Mouse (Mus musculus) liver, embryonic 11.5 days (tissue): ENCODE measurements at regions not wholly inside any gene's neighbourhood (a gene's known extent, or its start where the extent isn't known, plus 50 kb on each side); places are given as distances from the start of the nearest gene placed in this dataset.

Experiments used
- ATAC-seq: fragments of 200-750 bp; cut with Nextera tagmentation; replicated peaks from 2 replicates; pipeline ENCODE4 v1.8.0; 2017; ENCODE audit warnings: moderate number of reproducible peaks, mild to moderate bottlenecking, moderate TSS enrichment, moderate library complexity; ENCODE audit not compliant: low FRiP score
- DNase-seq: peaks from one replicate; pipeline ENCODE4 v3.0.0-alpha.2; 2017; ENCODE audit warnings: low spot score
- H3K27ac ChIP-seq: fragments of 300-500 bp; sonication (generic); 2 replicates; pipeline ENCODE4 v1.5.1; 2014; ENCODE audit warnings: mild to moderate bottlenecking, low read depth, low read length, control low read depth
- H3K27me3 ChIP-seq: fragments of 300-500 bp; sonication (generic); replicated peaks from 2 replicates; pipeline ENCODE4 v1.6.1; 2014; ENCODE audit warnings: low read length, mixed read lengths; ENCODE audit not compliant: control insufficient read depth, insufficient read depth
- H3K36me3 ChIP-seq: fragments of 300-500 bp; sonication (generic); 2 replicates; pipeline ENCODE4 v1.6.1; 2014; ENCODE audit warnings: mild to moderate bottlenecking, low read length, moderate library complexity, mixed read lengths; ENCODE audit not compliant: control insufficient read depth, insufficient read depth
- H3K4me1 ChIP-seq: fragments of 300-500 bp; sonication (generic); replicated peaks from 2 replicates; pipeline ENCODE4 v1.6.1; 2014; ENCODE audit warnings: low read length, mixed read lengths; ENCODE audit not compliant: control insufficient read depth, insufficient read depth
- H3K4me2 ChIP-seq: fragments of 300-500 bp; sonication (generic); 2 replicates; pipeline ENCODE4 v1.6.1; 2014; ENCODE audit warnings: mild to moderate bottlenecking, control low read depth, moderate library complexity
- H3K4me3 ChIP-seq: fragments of 300-500 bp; sonication (generic); 2 replicates; pipeline ENCODE4 v1.5.1; 2014; ENCODE audit warnings: low read depth, low read length, control low read depth
- H3K9ac ChIP-seq: fragments of 300-500 bp; sonication (generic); 2 replicates; pipeline ENCODE4 v1.6.1; 2014; ENCODE audit warnings: low read depth, low read length, control low read depth
- H3K9me3 ChIP-seq: fragments of 300-500 bp; sonication (generic); 2 replicates; pipeline ENCODE4 v1.6.1; 2016; ENCODE audit warnings: low read length, inconsistent platforms, mixed read lengths; ENCODE audit not compliant: control insufficient read depth
- WGBS: fragments of 180-500 bp; shearing (Covaris S2); extraction: QIAGEN DNeasy Blood & Tissue Kit; methylation state at CpG from one replicate; pipeline ENCODE4 v1.1.7; 2014; 5-methylcytosine and 5-hydroxymethylcytosine counted together

GRCm38 (mm10) chr1:41157651-41158513 is 352.5 kb downstream of the Tmem182 start:
- no peak overlapping the region for H3K4me2 ChIP-seq
- no peak for DNase-seq
- 72% methylated on average over 20 of the region's 21 CpGs for WGBS

GRCm38 (mm10) chr1:41165878-41166786 is 360.7 kb downstream of the Tmem182 start:
- Histone ChIP-seq H3K27ac (no peak overlapping the region), H3K4me1 (no peaks in the 10 kb centered on the region), H3K27me3 (no peaks in the 10 kb centered on the region), H3K4me2 (no peak overlapping the region), H3K9ac (no peak overlapping the region), H3K36me3 (no peaks in the 10 kb centered on the region), H3K9me3 (no peaks in the 10 kb centered on the region), H3K4me3 (no peak overlapping the region)
- ATAC-seq, result no peak
- DNase-seq, result no peak
- 46% methylated on average over 12 of the region's 12 CpGs for WGBS

More at GRCm38 (mm10) chr1:41157651-41158513, 352.5 kb downstream of the Tmem182 start:
- Histone ChIP-seq H3K36me3 (no peaks in the 10 kb centered on the region), H3K9ac (no peak overlapping the region), H3K9me3 (no peaks in the 10 kb centered on the region), H3K27ac (no peak overlapping the region), H3K27me3 (no peaks in the 10 kb centered on the region), H3K4me3 (no peak overlapping the region), H3K4me1 (no peaks in the 10 kb centered on the region)
- no peak for ATAC-seq

- no peak overlapping the region for H3K9ac ChIP-seq
- 76% methylated on average over 4 of the region's 4 CpGs for WGBS
- no peak overlapping the region for H3K4me3 ChIP-seq
- H3K27ac ChIP-seq, result no peak overlapping the region
- H3K36me3 ChIP-seq, result no peaks in the 10 kb centered on the region
- no peaks in the 10 kb centered on the region for H3K4me1 ChIP-seq
- ATAC-seq (no peak), DNase-seq (no peak)
- no peaks in the 10 kb centered on the region for H3K27me3 ChIP-seq
- no peak overlapping the region for H3K4me2 ChIP-seq
- H3K9me3 ChIP-seq, result no peaks in the 10 kb centered on the region
Measured at GRCm38 (mm10) chr1:41166787-41167420, 361.5 kb downstream of the Tmem182 start.

- no peak for DNase-seq
- 80% methylated on average over 6 of the region's 6 CpGs for WGBS
- H3K27ac ChIP-seq, result no peak overlapping the region
- no peak overlapping the region for H3K9ac ChIP-seq
- no peak overlapping the region for H3K4me3 ChIP-seq
- no peak overlapping the region for H3K4me2 ChIP-seq
- no peaks in the 10 kb centered on the region for H3K4me1 ChIP-seq
- H3K9me3 ChIP-seq, result no peaks in the 10 kb centered on the region
- H3K36me3 ChIP-seq, result no peaks in the 10 kb centered on the region
- no peak for ATAC-seq
- no peaks in the 10 kb centered on the region for H3K27me3 ChIP-seq
Measured at GRCm38 (mm10) chr1:41186991-41187390, 381.6 kb downstream of the Tmem182 start.

GRCm38 (mm10) chr1:41212876-41213275 is 407.5 kb downstream of the Tmem182 start:
- H3K9me3 ChIP-seq, result no peaks in the 10 kb centered on the region
- H3K4me3 ChIP-seq, result no peak overlapping the region
- H3K9ac ChIP-seq, result no peak overlapping the region
- H3K27me3 ChIP-seq, result no peaks in the 10 kb centered on the region
- DNase-seq, result no peak
- H3K4me2 ChIP-seq, result no peak overlapping the region
- no peak overlapping the region for H3K27ac ChIP-seq
- WGBS, result 69% methylated on average over 2 of the region's 2 CpGs
- no peaks in the 10 kb centered on the region for H3K4me1 ChIP-seq
- ATAC-seq, result no peak
- no peaks in the 10 kb centered on the region for H3K36me3 ChIP-seq

GRCm38 (mm10) chr1:41225851-41226250 is 420.4 kb downstream of the Tmem182 start:
- Histone ChIP-seq H3K9ac (no peak overlapping the region), H3K4me1 (no peaks in the 10 kb centered on the region), H3K27me3 (no peaks in the 10 kb centered on the region), H3K36me3 (no peaks in the 10 kb centered on the region), H3K27ac (no peak overlapping the region), H3K4me3 (no peak overlapping the region), H3K4me2 (no peak overlapping the region), H3K9me3 (no peaks in the 10 kb centered on the region)
- DNase-seq (no peak), ATAC-seq (no peak)
- 96% methylated on average over 1 of the region's 1 CpGs for WGBS

GRCm38 (mm10) chr1:41235335-41235734 is 429.9 kb downstream of the Tmem182 start:
- ATAC-seq, result no peak
- H3K4me3 ChIP-seq, result no peak overlapping the region
- no peaks in the 10 kb centered on the region for H3K36me3 ChIP-seq
- H3K9me3 ChIP-seq, result no peaks in the 10 kb centered on the region
- no peak for DNase-seq
- no peak overlapping the region for H3K9ac ChIP-seq
- no peaks in the 10 kb centered on the region for H3K27me3 ChIP-seq
- H3K4me1 ChIP-seq, result no peaks in the 10 kb centered on the region
- 83% methylated on average over 7 of the region's 7 CpGs for WGBS
- H3K4me2 ChIP-seq, result no peak overlapping the region
- no peak overlapping the region for H3K27ac ChIP-seq

- Histone ChIP-seq H3K4me2 (no peak overlapping the region), H3K4me1 (no peaks in the 10 kb centered on the region), H3K9ac (no peak overlapping the region), H3K4me3 (no peak overlapping the region), H3K36me3 (no peaks in the 10 kb centered on the region), H3K27me3 (no peaks in the 10 kb centered on the region), H3K27ac (no peak overlapping the region), H3K9me3 (no peaks in the 10 kb centered on the region)
- ATAC-seq, result no peak
- DNase-seq, result no peak
- 86% methylated on average over 6 of the region's 6 CpGs for WGBS
Measured at GRCm38 (mm10) chr1:41243000-41243399, 437.6 kb downstream of the Tmem182 start.
